Mouse (Mus musculus) kidney, adult 9 months (tissue): ENCODE measurements around the gene Lrrc17.

Experiments
- DNase-seq: peaks from one replicate; pipeline ENCODE4 v3.0.0; 2022

The Lrrc17 gene

DNA sequence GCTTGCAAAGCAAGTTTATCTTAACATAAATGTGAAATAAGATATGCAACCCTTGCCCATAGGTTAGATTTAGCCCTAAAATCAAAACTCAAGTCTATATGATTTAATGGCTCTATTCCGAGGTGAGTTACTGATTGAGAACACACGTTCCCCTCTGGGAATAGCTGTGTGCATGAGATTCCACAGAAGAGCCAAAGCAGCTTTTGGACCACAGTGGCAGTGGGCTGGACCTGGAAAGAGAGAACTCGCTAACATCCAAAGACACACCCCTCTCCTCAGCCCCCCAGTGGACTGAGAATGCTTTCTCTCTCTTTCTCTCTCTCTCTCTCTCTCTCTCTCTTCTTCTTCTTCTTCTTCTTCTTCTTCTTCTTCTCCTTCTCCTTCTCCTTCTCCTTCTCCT lies 1.5 kb downstream of the Lrrc17 start:
- DNase-seq = no peak

DNA sequence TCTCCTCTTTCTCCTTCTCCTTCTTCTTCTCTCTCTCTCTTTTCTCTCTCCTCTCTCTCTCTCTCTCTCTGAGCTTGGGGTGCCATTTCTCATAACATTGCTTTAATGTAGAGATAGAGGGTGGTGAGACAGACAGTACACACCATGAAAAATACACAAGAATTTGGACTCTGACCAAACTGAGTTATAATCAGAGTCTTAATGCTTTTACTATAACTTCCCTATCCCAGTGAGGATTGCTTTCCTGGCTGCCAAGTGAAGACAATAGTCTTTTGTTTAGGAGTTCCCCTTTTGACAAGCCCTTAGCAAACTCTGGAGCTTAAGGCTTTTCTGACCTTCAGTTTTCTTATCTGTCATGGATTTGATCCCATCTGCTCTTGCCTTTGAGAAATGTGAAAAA lies 1.9 kb downstream of the Lrrc17 start:
- DNase-seq = no peak

DNA sequence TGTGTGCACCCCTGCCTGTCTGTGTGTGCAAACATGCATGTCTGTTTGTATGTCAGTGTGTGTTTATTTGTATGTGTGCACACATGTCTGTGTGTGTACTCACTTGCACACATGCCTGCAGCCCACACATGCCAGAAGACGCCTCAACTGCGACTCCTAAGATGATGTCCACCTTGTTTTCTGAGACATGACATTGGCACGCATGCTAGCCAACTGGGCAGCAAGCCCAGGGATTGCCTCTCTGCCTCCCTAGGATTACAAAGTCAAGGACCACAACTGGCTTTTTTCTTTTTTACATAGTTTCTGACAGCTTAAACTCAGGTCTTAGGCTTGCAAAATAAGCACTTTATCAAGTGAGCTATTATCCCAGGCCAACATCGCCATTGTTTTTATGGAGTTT lies 2.4 kb downstream of the Lrrc17 start:
- no peak for DNase-seq

DNA sequence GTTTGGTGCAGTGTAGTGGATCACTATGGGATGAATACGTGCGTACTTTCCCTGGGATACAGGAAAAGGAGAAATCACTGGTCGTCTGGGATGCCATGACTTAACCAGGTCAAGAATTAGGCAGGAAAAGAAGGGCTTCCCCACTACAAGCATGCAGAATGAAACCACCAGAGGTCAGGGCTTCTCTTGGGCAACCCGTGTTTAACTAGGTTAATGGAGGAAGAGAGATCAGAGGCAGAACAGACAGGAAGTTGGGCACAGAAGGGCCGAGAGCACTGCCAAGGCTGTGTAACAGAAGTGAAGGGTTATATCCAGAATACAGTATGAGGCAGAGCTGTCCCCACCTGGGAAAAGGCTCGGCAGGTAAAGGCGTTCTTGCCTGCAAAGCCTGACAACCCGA lies 3.6 kb downstream of the Lrrc17 start:
- DNase-seq = no peak

DNA sequence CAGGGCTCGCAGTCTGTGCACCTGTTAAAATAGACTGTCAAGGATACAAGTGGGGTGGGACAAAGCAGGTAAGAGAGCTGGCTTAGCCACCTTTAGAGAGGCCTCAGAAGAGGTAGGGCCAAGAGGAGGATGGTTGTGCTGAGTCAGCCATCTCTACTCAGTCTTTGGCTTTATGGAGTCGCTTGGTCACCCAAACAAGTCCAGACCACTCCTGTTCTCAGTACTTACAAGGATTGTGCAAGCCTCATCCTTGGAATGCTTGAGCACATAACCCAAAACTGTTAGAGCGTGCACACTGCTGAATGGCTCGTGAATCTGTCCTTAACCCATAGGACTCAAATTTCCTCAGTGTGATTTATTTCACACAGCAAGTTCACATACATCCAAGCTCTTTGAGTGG lies 10.3 kb downstream of the Lrrc17 start:
- no peak for DNase-seq

DNA sequence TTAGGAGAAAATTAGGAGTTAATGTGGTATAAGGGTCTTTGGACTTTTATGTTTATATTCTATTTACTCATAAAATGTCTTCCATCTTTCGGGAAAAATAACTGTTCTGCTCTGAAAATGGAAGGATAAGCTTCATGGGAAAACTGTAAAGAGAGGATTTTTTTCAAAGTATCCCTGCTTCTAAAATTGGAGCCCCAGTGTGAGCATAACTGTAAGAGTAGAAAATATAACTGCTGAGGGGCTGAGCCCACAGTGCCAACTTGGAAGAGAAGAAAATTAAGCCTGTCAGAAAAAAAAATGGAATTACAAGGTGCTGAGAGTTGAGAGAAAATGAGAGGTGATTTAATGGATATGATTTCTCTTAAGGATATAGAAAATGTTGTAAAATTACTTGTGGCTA lies 11.4 kb downstream of the Lrrc17 start:
- DNase-seq = no peak

DNA sequence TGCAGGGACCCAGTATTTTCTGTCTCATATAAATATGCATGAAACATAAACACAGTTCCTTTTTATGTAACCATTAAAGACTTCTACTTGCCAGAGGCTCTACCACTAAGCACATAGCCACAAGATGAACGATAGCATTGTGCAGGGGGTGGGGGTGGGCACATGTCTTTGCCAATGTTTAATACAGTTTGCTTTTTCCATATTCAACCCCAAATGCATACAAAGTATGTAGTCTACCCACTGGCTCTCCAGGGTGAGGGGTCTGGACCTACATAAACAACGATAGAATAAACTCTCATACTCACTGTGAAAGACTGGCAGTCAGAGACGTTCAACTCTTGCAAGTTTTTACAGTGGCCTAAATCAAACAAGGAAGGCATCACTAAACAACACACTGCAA lies 13.1 kb downstream of the Lrrc17 start:
- DNase-seq = no peak

DNA sequence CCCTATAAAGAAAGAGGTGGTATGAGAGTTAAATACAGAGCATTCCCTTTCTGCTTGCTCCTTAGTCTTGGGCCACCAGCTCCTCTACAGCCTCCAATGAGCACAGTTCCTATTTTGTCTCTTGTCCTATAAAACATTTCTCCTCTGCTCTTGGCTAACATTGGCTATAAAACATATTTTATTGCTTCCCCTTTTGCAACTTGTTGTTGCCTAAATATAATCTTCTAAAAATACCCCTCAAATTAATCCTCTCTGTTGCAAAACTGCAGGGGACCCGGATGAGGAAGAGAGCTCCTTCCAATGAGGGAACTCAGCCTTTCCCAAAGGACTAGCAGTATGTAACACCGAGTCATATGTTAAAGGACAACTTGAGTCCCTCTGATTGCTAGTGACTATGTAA lies 20.6 kb downstream of the Lrrc17 start:
- peak; percentile 36 for DNase-seq

DNA sequence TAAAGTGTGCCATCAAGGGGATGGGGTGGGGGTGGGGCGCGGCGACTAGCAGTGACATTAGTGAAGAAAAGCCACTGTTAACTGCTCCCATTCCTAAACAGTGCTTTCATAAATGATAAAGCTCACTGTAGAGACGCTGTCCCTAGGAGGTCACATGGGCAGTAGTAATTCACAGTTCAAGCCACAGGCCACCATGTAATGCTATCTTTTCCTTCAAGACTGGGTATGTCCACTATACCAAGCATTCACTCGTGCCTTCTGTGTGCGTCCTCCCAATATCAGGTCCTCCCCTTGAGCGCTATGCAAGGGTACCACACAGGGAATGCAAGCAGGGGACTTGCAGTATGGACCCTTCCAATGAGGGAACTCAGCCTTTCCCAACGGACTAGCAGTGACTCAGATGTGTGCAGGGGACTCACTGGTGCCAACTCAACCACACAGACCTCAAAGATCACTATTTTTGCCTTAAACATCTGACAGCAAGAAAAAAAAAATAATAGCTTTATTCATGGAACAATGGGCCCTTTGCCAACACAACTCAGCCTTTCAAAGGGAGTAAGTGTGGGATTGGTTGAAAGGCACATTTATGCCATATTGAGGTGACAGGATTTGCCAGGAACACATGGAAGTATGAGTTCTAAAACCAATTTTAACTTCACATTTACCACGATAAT lies 22.2 kb downstream of the Lrrc17 start:
- no peak for DNase-seq

DNA sequence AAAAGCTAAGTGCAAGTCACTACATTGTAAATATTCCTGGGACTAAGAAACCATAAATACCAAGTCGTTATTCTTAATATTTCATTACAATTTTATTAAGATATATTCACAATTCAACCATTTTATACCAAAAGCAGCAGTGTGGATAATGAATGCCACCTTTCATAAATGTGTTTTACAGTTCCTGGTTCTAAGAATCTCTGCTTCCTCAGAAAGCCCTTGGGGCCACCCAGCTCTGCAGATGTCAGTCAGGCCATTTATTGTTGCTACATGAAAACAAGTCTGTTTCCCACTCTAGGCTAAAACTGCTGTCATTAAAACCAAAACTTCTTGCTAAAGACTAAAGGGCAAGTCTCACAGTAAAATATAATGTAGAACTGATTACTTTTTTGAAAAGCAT lies 24.4 kb downstream of the Lrrc17 start:
- DNase-seq = no peak

DNA sequence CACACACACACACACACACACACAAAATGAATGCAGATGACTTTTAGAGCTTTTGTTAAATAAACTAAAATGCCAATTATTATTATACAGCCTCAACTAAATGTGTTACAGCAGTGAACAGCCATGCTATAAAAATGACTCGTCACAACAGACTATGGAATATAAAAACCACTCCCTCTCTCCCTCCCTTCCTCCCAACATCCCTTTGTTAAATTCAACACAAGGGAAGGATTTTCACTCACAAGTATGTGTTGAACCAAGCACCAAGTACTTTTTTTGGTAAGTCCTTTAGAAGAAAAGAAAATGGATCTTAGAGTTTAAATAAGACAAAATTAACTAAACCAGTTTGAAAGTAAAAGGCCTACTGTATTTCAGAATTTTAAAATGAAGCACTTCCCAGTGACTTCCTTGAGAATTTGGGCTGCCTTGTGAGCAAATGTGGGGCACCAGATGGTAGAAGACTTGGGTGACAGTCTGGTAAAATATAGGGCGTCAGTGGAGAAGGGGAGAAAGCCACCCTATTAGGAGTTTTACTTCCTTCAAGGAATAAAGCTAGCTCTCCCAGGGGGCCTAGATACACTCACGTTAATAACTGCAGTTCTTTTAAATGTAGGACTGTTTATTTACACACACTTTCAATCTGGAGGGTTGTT lies 29.5 kb downstream of the Lrrc17 start:
- DNase-seq = no peak

DNA sequence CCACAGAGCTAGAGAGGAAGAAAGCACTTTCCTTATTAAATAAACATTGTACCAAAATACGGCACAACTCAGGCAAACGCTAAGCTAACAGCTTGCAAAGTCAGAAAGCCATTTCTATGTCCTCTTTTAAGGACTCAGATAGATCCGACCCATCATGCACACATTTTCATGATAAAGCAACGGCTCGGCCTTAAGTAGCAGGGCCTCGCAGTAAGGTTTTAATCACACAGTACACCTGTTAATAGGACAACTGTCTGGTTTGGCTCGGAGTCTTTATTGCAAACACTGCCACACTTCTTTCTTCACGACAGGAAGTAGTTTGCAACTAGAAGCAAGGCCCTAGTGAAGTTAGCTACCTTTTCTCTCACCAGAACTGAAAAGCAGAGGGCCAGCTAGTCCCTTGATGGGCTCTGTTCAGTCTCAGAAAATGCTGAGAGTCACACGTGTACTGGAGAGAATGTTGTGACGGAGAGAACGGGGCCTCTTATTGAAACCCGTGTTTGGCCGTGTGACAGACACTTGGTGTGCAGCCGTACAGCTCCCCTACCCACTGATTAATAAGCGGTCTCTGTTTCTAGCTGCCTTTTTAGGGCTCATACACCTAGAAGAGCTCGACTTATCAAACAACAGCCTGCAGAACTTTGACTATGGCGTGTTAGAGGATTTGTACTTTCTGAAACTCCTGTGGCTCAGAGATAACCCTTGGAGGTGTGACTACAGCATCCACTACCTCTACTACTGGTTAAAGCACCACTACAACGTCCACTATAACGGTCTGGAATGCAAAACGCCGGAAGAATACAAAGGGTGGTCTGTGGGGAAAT lies 31.2 kb downstream of the Lrrc17 start:
- DNase-seq = no peak

DNA sequence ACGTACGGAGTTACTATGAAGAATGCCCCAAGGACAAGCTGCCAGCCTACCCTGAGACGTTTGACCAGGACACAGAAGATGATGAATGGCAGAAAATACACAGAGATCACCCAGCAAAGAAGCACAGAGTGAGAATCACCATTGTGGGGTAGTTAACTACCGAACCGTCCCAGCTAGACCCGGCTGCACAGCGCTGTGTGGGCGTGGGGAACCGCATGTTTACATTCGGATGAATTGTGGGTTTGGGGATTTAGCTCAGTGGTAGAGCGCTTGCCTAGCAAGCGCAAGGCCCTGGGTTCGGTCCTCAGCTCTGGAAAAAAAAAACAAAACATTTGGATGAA lies 31.8 kb downstream of the Lrrc17 start:
- DNase-seq = no peak

DNA sequence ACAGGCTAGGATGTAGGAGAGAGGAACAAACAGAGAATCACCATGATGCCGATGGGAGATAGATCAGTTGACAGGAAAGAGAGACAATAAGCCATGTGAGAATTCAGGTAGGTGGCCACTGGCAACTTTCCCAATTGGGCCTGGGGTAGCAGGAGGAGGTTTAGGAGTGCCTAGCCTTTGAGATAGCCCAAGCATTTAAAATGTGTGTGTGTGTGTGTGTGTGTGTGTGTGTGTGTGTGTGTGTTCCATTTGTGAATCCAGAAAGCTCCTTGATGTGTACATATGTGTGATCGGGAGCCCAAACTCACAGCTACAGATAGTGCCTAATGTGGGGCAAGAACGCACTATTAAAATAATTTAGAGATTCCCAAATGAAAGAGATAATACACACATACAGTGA lies 34.8 kb downstream of the Lrrc17 start:
- DNase-seq = no peak

DNA sequence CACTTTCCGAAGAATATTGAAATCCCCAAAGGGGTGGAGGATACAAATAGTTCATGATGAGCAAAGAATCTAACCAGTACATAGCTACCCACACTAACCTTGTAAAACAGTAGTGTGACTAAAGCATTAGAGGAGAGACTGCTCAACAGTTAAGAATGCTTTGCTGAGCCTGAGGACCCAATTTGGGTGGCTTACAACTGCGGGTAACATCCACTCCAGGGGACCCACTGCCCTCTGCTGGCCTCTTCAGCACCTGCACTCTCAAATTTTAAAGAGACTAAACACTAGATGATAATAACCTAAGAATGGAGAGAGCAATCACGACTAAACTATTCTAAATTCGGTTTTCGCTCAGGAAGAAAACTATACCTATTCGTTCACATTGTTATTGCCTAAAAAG lies 43.4 kb downstream of the Lrrc17 start:
- peak; percentile 35 for DNase-seq

DNA sequence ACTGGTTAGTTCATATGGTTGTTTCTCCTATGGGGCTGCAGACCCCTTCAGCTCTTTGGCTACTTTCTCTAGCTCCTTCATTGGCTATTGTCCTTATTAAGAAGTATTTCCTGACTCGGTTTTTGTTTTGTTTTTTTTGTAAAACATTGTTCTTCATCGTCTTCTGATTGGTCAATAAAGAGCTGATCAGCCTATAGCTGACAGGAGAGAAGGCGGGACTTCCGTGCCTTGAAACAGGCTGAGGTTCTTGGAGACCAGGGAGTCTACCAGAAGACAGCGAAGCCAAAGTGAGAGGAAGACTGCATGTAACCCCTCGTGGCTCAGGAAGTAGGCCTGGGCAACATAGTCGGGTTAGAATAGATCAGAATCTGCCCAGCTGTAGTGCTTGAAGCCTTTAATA lies 44.3 kb downstream of the Lrrc17 start:
- no peak for DNase-seq

DNA sequence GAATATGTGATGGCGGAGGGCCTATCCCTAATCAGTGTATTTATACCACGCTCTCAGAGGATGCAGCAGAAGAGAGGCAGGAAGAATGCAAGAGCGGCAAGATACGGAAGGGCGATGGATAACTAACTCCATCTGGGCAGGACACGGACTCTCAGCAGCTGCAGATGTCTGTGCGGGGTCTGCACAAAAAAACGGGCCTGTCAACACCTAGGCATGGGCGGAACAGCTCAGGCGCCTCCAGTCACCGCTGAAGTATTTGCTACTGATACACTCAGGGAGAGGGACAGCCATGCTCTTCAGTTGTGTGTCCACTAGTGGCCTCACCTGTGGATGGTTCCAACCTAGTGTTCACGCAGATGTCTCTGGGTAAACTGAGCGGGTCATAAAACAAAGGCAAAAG lies 44.9 kb downstream of the Lrrc17 start:
- DNase-seq = no peak

DNA sequence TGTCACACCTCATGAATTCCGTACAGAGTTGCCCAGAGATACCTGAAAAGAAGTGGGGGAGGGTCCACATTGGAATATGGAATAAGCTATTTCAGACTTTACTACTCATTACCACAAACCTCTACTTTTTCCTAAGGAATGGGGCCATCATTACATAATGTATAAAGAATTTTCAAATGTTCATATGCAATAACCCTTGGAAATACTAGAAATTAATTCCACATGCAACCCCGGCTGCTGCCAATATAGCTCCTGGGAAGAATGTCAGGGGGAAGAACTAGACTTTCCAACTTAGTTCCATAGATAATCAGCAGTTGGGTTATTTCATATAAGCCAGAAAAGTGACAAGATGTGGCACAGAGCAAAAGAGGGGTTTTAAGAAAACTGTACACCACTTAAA lies 48.7 kb downstream of the Lrrc17 start:
- DNase-seq = no peak

DNA sequence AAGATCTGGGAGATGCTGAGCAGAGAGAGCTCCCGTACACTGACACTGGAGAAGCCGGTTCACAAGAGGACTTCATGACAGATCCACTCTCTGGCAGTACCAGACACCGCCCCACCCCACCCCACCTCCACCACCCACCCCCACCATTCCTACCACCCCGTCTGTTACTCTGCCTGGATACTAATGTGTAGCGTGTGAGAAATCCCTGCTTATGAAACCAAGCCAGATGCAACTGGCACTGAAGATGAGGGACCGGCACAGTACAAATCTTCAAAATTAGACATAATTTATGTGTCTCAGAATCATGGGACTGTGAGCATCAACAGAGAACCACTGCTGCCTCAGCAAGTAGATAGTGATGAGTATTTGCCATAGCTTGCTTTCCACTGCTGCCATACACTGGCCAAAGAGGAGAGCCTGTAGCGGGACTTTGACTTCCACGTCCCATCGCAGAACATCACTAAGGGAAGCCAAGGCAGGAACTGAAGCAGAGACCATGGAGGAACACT lies 49.9 kb downstream of the Lrrc17 start:
- no peak for DNase-seq

DNA sequence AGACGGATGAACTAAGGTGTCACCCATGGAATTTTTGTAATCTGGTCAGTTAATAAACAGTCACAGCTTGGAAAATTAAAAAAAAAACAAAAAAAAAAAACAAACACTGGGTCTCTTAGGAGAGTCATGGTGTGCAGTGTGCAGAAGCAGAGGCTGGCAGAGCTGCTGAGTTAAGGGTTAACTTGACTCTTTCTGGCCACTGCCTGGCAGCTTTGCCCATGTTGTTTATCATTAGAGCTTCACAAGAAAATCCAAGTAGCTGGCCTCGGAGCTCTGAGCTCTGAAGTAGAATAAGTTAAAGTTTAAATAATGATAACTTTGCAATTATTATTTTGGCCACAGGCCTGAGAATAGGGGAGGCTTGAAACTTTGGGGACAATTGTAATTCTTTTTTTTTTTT lies 56.2 kb downstream of the Lrrc17 start:
- peak; percentile 85 for DNase-seq

DNA sequence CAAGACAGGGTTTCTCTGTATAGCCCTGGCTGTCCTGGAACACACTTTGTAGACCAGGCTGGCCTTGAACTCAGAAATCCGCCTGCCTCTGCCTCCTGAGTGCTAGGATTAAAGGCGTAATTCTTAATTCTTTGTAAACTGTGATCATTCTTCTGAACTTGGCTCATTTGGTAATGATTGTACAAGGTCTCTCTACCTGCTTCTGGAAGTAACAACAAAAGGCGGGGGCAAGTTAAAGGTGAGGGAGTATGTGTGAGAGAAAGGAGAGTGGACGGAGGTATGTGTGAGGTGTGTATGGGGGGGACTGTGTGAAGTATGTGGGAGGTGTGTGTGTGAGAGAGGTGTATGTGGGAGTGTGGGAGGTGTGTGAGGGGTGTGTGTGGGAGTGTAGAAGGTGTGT lies 56.6 kb downstream of the Lrrc17 start:
- DNase-seq = peak; percentile 54

DNA sequence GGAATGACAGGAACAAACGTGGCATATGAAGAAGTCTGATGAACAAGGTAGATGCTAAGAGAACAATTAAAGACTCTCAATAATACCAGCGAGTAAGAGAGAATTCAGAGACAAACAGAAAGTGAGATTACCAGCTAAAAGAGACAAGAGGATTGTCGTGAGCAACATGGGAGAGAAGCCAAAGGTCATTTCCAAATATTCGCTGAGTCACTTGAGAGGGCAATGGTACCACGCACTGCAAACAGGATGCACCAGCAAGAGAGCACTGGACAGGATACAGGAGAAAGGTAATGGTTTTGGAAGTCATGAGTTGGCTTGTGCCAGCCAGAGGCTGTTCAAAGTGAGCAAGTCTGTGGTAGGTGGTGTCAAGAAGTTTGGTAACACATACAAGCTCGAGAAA lies 62.6 kb downstream of the Lrrc17 start:
- peak; percentile 45 for DNase-seq

DNA sequence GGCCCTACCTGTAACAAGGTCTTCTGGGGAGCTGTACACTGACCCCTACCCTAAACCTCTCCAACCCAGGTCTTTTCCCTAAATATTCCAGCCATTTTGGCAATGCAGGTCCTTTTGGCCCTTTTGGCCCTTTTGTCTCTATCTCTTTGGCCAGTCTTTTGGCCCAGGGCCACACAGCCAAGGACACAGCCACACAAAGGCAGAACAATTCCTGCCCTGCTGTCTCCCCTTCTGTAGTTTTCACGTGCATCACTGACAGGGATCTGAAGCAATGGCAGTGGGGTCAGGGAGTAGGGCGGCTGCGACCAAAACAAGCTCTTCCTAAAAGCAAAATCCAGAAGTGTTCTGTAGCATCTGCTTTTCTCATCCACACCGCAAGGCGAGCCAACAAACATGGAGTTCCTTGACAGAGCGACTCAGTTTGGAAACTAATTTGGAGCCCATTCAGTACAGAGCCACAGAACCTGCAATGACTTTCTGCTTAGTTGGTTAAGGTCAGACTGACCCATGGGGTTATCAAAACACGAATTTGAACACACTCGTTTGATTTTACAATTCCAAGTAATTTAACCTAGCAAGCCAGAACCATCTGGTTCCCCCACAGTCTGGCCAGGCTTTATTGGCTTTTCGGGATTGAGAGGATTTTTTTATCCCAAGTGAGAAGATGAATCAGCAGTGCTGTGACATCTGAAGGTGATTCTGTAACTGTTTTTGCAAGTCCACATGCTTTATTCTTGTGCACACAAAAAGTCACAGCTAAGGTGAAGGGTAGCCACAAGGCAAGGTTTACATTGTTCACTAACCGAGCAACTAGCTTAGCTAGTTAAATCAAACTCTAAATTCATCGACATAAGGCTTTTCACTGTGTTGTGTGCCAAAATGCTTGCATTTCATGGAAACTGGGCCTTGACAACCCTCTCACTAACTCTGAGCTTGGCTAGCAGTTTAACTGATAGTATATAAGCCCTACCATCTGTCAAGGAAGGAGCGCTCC lies 65.2 kb downstream of the Lrrc17 start:
- DNase-seq = no peak
